Mouse (Mus musculus) embryonic facial prominence, embryonic 10.5 days (tissue): ENCODE measurements around the gene Rnd3. TPM values are rescaled to one million over a fixed set of nuclear protein-coding genes. Genes with fewer than 3 reads are reported as not detected.

Source experiments
- DNase-seq: peaks from one replicate; pipeline ENCODE4 v3.0.0-alpha.2; 2017; ENCODE audit warnings: low spot score
- H3K27ac ChIP-seq: fragments of 300-500 bp; sonication (generic); replicated peaks from 2 replicates; pipeline ENCODE4 v1.5.1; 2016; ENCODE audit warnings: mild to moderate bottlenecking
- H3K27me3 ChIP-seq: fragments of 300-500 bp; sonication (generic); replicated peaks from 2 replicates; pipeline ENCODE4 v1.6.1; 2016; ENCODE audit warnings: low read depth, mild to moderate bottlenecking; ENCODE audit not compliant: poor library complexity, severe bottlenecking
- H3K36me3 ChIP-seq: fragments of 300-500 bp; sonication (generic); replicated peaks from 2 replicates; pipeline ENCODE4 v1.6.1; 2016; ENCODE audit warnings: mild to moderate bottlenecking, moderate library complexity
- H3K4me1 ChIP-seq: fragments of 300-500 bp; sonication (generic); 2 replicates; pipeline ENCODE4 v1.6.1; 2016
- H3K4me3 ChIP-seq: fragments of 300-500 bp; sonication (generic); 2 replicates; pipeline ENCODE4 v1.5.1; 2016; ENCODE audit warnings: mild to moderate bottlenecking, moderate library complexity
- H3K9me3 ChIP-seq: fragments of 300-500 bp; sonication (generic); 2 replicates; pipeline ENCODE4 v1.6.1; 2016; ENCODE audit warnings: mild to moderate bottlenecking
- WGBS: fragments of 180-500 bp; shearing (Covaris S2); methylation state at CpG from one replicate; pipeline ENCODE4 v1.1.7; 2016; 5-methylcytosine and 5-hydroxymethylcytosine counted together
- polyA plus RNA-seq: library from polyadenylated mRNA; unstranded; fragments of >200 nt; fragmentation: Nextera tagmentation; extraction: Ambion mirVana; gene quantifications from 2 replicates; pipeline ENCODE4 v1.2.1, GENCODE M21; 2016

Gene Rnd3
- polyA plus RNA-seq, 1 experiment from 2014 or later: 142 TPM

- 0 out of 2 replicates have a peak, but pooled peaks cover 9% of the 10 kb centered on the region for H3K27me3 ChIP-seq
- no peaks in the 10 kb centered on the region for H3K9me3 ChIP-seq
- peaks cover 56% of the 10 kb centered on the region for H3K4me1 ChIP-seq
- 10% methylated on average over 7 of the region's 7 CpGs for WGBS
- peak; percentile 68 for DNase-seq
- peak overlapping the region; percentile 97 for H3K27ac ChIP-seq
- H3K36me3 ChIP-seq: peaks cover 45% of the 10 kb centered on the region
- H3K4me3 ChIP-seq: peak overlapping the region; percentile 99
Measured at GRCm38 (mm10) chr2:51145838-51146470, 3.0 kb downstream of the Rnd3 start.

- Histone ChIP-seq H3K9me3 (no peaks in the 10 kb centered on the region), H3K36me3 (peaks cover 45% of the 10 kb centered on the region), H3K27ac (peak overlapping the region; percentile 26; the same call in 1 of the 2 replicates), H3K4me3 (peak overlapping the region; percentile 99), H3K4me1 (peaks cover 70% of the 10 kb centered on the region), H3K27me3 (no peaks in the 10 kb centered on the region)
- DNase-seq: no peak
- 64% methylated on average over 6 of the region's 6 CpGs for WGBS
Measured at GRCm38 (mm10) chr2:51144380-51145120, 4.4 kb downstream of the Rnd3 start.

- no peak overlapping the region for H3K27ac ChIP-seq
- peak overlapping the region; percentile 99 for H3K4me3 ChIP-seq
- DNase-seq: no peak
- H3K9me3 ChIP-seq: no peaks in the 10 kb centered on the region
- no peaks in the 10 kb centered on the region for H3K27me3 ChIP-seq
- H3K4me1 ChIP-seq: peaks cover 89% of the 10 kb centered on the region
- H3K36me3 ChIP-seq: peaks cover 59% of the 10 kb centered on the region
- 54% methylated on average over 1 of the region's 1 CpGs for WGBS
Measured at GRCm38 (mm10) chr2:51142422-51142821, 6.5 kb downstream of the Rnd3 start.

- H3K9me3 ChIP-seq: no peaks in the 10 kb centered on the region
- peaks cover 64% of the 10 kb centered on the region for H3K36me3 ChIP-seq
- 61% methylated on average over 3 of the region's 3 CpGs for WGBS
- H3K4me1 ChIP-seq: peaks cover 91% of the 10 kb centered on the region
- no peak for DNase-seq
- H3K27ac ChIP-seq: peak overlapping the region; percentile 85
- H3K4me3 ChIP-seq: peak overlapping the region; percentile 99
- no peaks in the 10 kb centered on the region for H3K27me3 ChIP-seq
Measured at GRCm38 (mm10) chr2:51141345-51141744, 7.6 kb downstream of the Rnd3 start.

- under 1% methylated on average over 8 of the region's 8 CpGs for WGBS
- peak; percentile 70 for DNase-seq
- Histone ChIP-seq H3K9me3 (no peaks in the 10 kb centered on the region), H3K27me3 (no peaks in the 10 kb centered on the region), H3K4me1 (peaks cover 84% of the 10 kb centered on the region), H3K27ac (peak overlapping the region; percentile 85), H3K36me3 (peaks cover 69% of the 10 kb centered on the region), H3K4me3 (peak overlapping the region; percentile 99)
Measured at GRCm38 (mm10) chr2:51140486-51140885, 8.4 kb downstream of the Rnd3 start.

GRCm38 (mm10) chr2:51139912-51140446 lies 8.9 kb downstream of the Rnd3 start:
- DNase-seq: no peak
- Histone ChIP-seq H3K9me3 (no peaks in the 10 kb centered on the region), H3K27me3 (no peaks in the 10 kb centered on the region), H3K27ac (peak overlapping the region; percentile 85), H3K36me3 (peaks cover 73% of the 10 kb centered on the region), H3K4me1 (peaks cover 79% of the 10 kb centered on the region), H3K4me3 (peak overlapping the region; percentile 99)
- WGBS: 3% methylated on average over 6 of the region's 6 CpGs

GRCm38 (mm10) chr2:51139218-51139911 lies 9.5 kb downstream of the Rnd3 start:
- WGBS: 8% methylated on average over 5 of the region's 5 CpGs
- Histone ChIP-seq H3K4me1 (peaks cover 73% of the 10 kb centered on the region), H3K27ac (peak overlapping the region; percentile 85), H3K36me3 (peaks cover 73% of the 10 kb centered on the region), H3K9me3 (no peaks in the 10 kb centered on the region), H3K4me3 (peak overlapping the region; percentile 25), H3K27me3 (no peaks in the 10 kb centered on the region)
- DNase-seq: peak; percentile 78

- 32% methylated on average over 4 of the region's 4 CpGs for WGBS
- peak; percentile 60 for DNase-seq
- H3K4me1 ChIP-seq: peaks cover 56% of the 10 kb centered on the region
- H3K9me3 ChIP-seq: no peaks in the 10 kb centered on the region
- H3K27ac ChIP-seq: no peak overlapping the region; the same call in 1 of the 2 replicates
- no peaks in the 10 kb centered on the region for H3K27me3 ChIP-seq
- H3K36me3 ChIP-seq: peaks cover 73% of the 10 kb centered on the region
- no peak overlapping the region for H3K4me3 ChIP-seq
Measured at GRCm38 (mm10) chr2:51137726-51138125, 11.2 kb downstream of the Rnd3 start.

- no peak for DNase-seq
- no peak overlapping the region for H3K27ac ChIP-seq
- no peak overlapping the region for H3K4me3 ChIP-seq
- H3K9me3 ChIP-seq: no peaks in the 10 kb centered on the region
- WGBS: 94% methylated on average over 20 of the region's 20 CpGs
- peaks cover 81% of the 10 kb centered on the region for H3K36me3 ChIP-seq
- no peaks in the 10 kb centered on the region for H3K27me3 ChIP-seq
- peaks cover under 1% of the 10 kb centered on the region for H3K4me1 ChIP-seq
Measured at GRCm38 (mm10) chr2:51132181-51132580, 16.7 kb downstream of the Rnd3 start.

GRCm38 (mm10) chr2:51128090-51128489 lies 20.8 kb downstream of the Rnd3 start:
- Histone ChIP-seq H3K4me1 (no peaks in the 10 kb centered on the region), H3K4me3 (no peak overlapping the region), H3K27ac (no peak overlapping the region), H3K27me3 (no peaks in the 10 kb centered on the region), H3K9me3 (no peaks in the 10 kb centered on the region), H3K36me3 (peaks cover 40% of the 10 kb centered on the region)
- 86% methylated on average over 4 of the region's 4 CpGs for WGBS
- no peak for DNase-seq

GRCm38 (mm10) chr2:51110271-51110670 lies 38.6 kb downstream of the Rnd3 start:
- 62% methylated on average over 2 of the region's 2 CpGs for WGBS
- Histone ChIP-seq H3K9me3 (no peaks in the 10 kb centered on the region), H3K4me1 (no peaks in the 10 kb centered on the region), H3K36me3 (no peaks in the 10 kb centered on the region), H3K4me3 (no peak overlapping the region), H3K27me3 (no peaks in the 10 kb centered on the region), H3K27ac (no peak overlapping the region)
- no peak for DNase-seq

GRCm38 (mm10) chr2:51108631-51109030 lies 40.3 kb downstream of the Rnd3 start:
- DNase-seq: no peak
- Histone ChIP-seq H3K4me1 (no peaks in the 10 kb centered on the region), H3K27me3 (no peaks in the 10 kb centered on the region), H3K4me3 (no peak overlapping the region), H3K9me3 (no peaks in the 10 kb centered on the region), H3K27ac (no peak overlapping the region), H3K36me3 (no peaks in the 10 kb centered on the region)
- 66% methylated on average over 5 of the region's 5 CpGs for WGBS
